Mouse (Mus musculus): ENCODE measurements around the gene Cyb5r2. TPM values are rescaled to one million over a fixed set of nuclear protein-coding genes. Genes with fewer than 3 reads are reported as not detected.
A peak's percentile ranks its signal among the peaks of the same experiment; 100 is the strongest.

Gene Cyb5r2
- polyA plus RNA-seq (2015; fragmentation: Nextera tagmentation; extraction: Ambion mirVana) = 0.10 TPM in 1 of 2 replicates, not detected in the other

GRCm38 (mm10) chr7:107757308-107758151 is at the start of gene Cyb5r2:
Gene Cyb5r2 (minus strand): TSS chr7:107758032.
- H3K4me2 ChIP-seq = peak within 1 kb of the TSS; percentile 57
- H3K9ac ChIP-seq = 0 out of 2 replicates have a peak within 1 kb of the TSS, but pooled peaks have one; percentile 30
- peaks cover 5% of the 10 kb centered on the region for H3K4me1 ChIP-seq
- 13% methylated on average over 23 of the region's 23 CpGs for WGBS
- H3K27me3 ChIP-seq = no peaks in the 10 kb centered on the region
- H3K27ac ChIP-seq = no peak within 1 kb of the TSS
- H3K9me3 ChIP-seq (replicated peaks) = no peaks in the 10 kb centered on the region
- ATAC-seq = peak; percentile 66; the same call in 1 of the 2 replicates
- H3K4me3 ChIP-seq = peak within 1 kb of the TSS; percentile 20
- no peaks in the 10 kb centered on the region for H3K36me3 ChIP-seq (ENCODE audit: poor library complexity, severe bottlenecking)

GRCm38 (mm10) chr7:107802138-107802537 is 44.3 kb upstream of the Cyb5r2 start:
- Histone ChIP-seq H3K36me3 (ENCODE audit: poor library complexity, severe bottlenecking) (no peaks in the 10 kb centered on the region), H3K4me2 (no peak overlapping the region)
- 78% methylated on average over 3 of the region's 3 CpGs for WGBS

GRCm38 (mm10) chr7:107801108-107801507 is 43.3 kb upstream of the Cyb5r2 start, which contains the start of gene Ovch2:
Gene Ovch2 (minus strand): TSS chr7:107801208.
- Histone ChIP-seq H3K9me3 (replicated peaks) (no peaks in the 10 kb centered on the region), H3K27ac (no peak within 1 kb of the TSS), H3K27me3 (no peaks in the 10 kb centered on the region), H3K4me2 (no peak within 1 kb of the TSS), H3K9ac (no peak within 1 kb of the TSS), H3K4me3 (no peak within 1 kb of the TSS), H3K4me1 (no peaks in the 10 kb centered on the region), H3K36me3 (ENCODE audit: poor library complexity, severe bottlenecking) (no peaks in the 10 kb centered on the region)
- WGBS = 88% methylated on average over 2 of the region's 2 CpGs
- no peak for ATAC-seq

More at GRCm38 (mm10) chr7:107802138-107802537, 44.3 kb upstream of the Cyb5r2 start:
- no peak overlapping the region for H3K27ac ChIP-seq
- no peak overlapping the region for H3K9ac ChIP-seq
- no peaks in the 10 kb centered on the region for H3K27me3 ChIP-seq
- no peak for ATAC-seq
- H3K4me3 ChIP-seq = no peak overlapping the region
- H3K9me3 ChIP-seq (replicated peaks) = no peaks in the 10 kb centered on the region
- no peaks in the 10 kb centered on the region for H3K4me1 ChIP-seq

- WGBS = 79% methylated on average over 2 of the region's 2 CpGs
- H3K36me3 ChIP-seq (ENCODE audit: poor library complexity, severe bottlenecking) = no peaks in the 10 kb centered on the region
- no peaks in the 10 kb centered on the region for H3K9me3 ChIP-seq (replicated peaks)
- H3K27ac ChIP-seq = no peak overlapping the region
- no peak for ATAC-seq
- H3K4me1 ChIP-seq = no peaks in the 10 kb centered on the region
- no peaks in the 10 kb centered on the region for H3K27me3 ChIP-seq
- H3K4me3 ChIP-seq = no peak overlapping the region
- H3K4me2 ChIP-seq = no peak overlapping the region
- H3K9ac ChIP-seq = no peak overlapping the region
Observed at GRCm38 (mm10) chr7:107796500-107796899, 38.7 kb upstream of the Cyb5r2 start.

- Histone ChIP-seq H3K4me2 (no peak overlapping the region), H3K4me1 (no peaks in the 10 kb centered on the region), H3K4me3 (no peak overlapping the region), H3K36me3 (ENCODE audit: poor library complexity, severe bottlenecking) (no peaks in the 10 kb centered on the region), H3K27me3 (no peaks in the 10 kb centered on the region), H3K9me3 (replicated peaks) (no peaks in the 10 kb centered on the region), H3K9ac (no peak overlapping the region), H3K27ac (no peak overlapping the region)
- 65% methylated on average over 3 of the region's 3 CpGs for WGBS
- peak; percentile 41; the same call in 1 of the 2 replicates for ATAC-seq
Observed at GRCm38 (mm10) chr7:107787977-107788620, 30.3 kb upstream of the Cyb5r2 start.

- Histone ChIP-seq H3K9me3 (replicated peaks) (no peaks in the 10 kb centered on the region), H3K9ac (no peak overlapping the region), H3K4me2 (no peak overlapping the region), H3K36me3 (ENCODE audit: poor library complexity, severe bottlenecking) (no peaks in the 10 kb centered on the region), H3K27me3 (no peaks in the 10 kb centered on the region), H3K4me3 (no peak overlapping the region), H3K4me1 (no peaks in the 10 kb centered on the region), H3K27ac (no peak overlapping the region)
- WGBS = 49% methylated on average over 4 of the region's 4 CpGs
- no peak for ATAC-seq
Observed at GRCm38 (mm10) chr7:107779611-107780010, 21.8 kb upstream of the Cyb5r2 start.

- no peak overlapping the region for H3K4me2 ChIP-seq
- H3K27me3 ChIP-seq = no peaks in the 10 kb centered on the region
- no peak overlapping the region for H3K27ac ChIP-seq
- no peaks in the 10 kb centered on the region for H3K36me3 ChIP-seq (ENCODE audit: poor library complexity, severe bottlenecking)
- H3K9ac ChIP-seq = no peak overlapping the region
- no peaks in the 10 kb centered on the region for H3K4me1 ChIP-seq
- WGBS = 73% methylated on average over 1 of the region's 1 CpGs
- ATAC-seq = no peak
- H3K9me3 ChIP-seq (replicated peaks) = no peaks in the 10 kb centered on the region
- H3K4me3 ChIP-seq = no peak overlapping the region
Observed at GRCm38 (mm10) chr7:107778216-107778615, 20.4 kb upstream of the Cyb5r2 start.

GRCm38 (mm10) chr7:107770812-107771211 is 13.0 kb upstream of the Cyb5r2 start:
- Histone ChIP-seq H3K9ac (no peak overlapping the region), H3K36me3 (ENCODE audit: poor library complexity, severe bottlenecking) (no peaks in the 10 kb centered on the region), H3K9me3 (replicated peaks) (no peaks in the 10 kb centered on the region), H3K4me1 (no peaks in the 10 kb centered on the region), H3K4me2 (no peak overlapping the region), H3K27ac (no peak overlapping the region), H3K27me3 (no peaks in the 10 kb centered on the region), H3K4me3 (no peak overlapping the region)
- no peak for ATAC-seq
- WGBS = 44% methylated on average over 6 of the region's 6 CpGs

- 98% methylated on average over 2 of the region's 2 CpGs for WGBS
- no peak overlapping the region for H3K4me2 ChIP-seq
- H3K9ac ChIP-seq = no peak overlapping the region
- H3K27me3 ChIP-seq = no peaks in the 10 kb centered on the region
- no peak for ATAC-seq
- H3K36me3 ChIP-seq (ENCODE audit: poor library complexity, severe bottlenecking) = no peaks in the 10 kb centered on the region
- no peaks in the 10 kb centered on the region for H3K9me3 ChIP-seq (replicated peaks)
- no peak overlapping the region for H3K4me3 ChIP-seq
- peaks cover 5% of the 10 kb centered on the region for H3K4me1 ChIP-seq
- H3K27ac ChIP-seq = no peak overlapping the region
Observed at GRCm38 (mm10) chr7:107756748-107757147, 1.1 kb downstream of the Cyb5r2 start.

GRCm38 (mm10) chr7:107755905-107756304 is 1.9 kb downstream of the Cyb5r2 start:
- Histone ChIP-seq H3K9me3 (replicated peaks) (no peaks in the 10 kb centered on the region), H3K27ac (no peak overlapping the region), H3K4me1 (peaks cover 5% of the 10 kb centered on the region), H3K4me3 (no peak overlapping the region), H3K27me3 (no peaks in the 10 kb centered on the region), H3K4me2 (no peak overlapping the region), H3K36me3 (ENCODE audit: poor library complexity, severe bottlenecking) (no peaks in the 10 kb centered on the region), H3K9ac (no peak overlapping the region)
- WGBS = 83% methylated on average over 3 of the region's 3 CpGs
- no peak for ATAC-seq

- Histone ChIP-seq H3K27me3 (no peaks in the 10 kb centered on the region), H3K36me3 (ENCODE audit: poor library complexity, severe bottlenecking) (no peaks in the 10 kb centered on the region), H3K4me3 (no peak overlapping the region), H3K4me1 (no peaks in the 10 kb centered on the region), H3K27ac (no peak overlapping the region), H3K4me2 (no peak overlapping the region), H3K9me3 (replicated peaks) (no peaks in the 10 kb centered on the region), H3K9ac (no peak overlapping the region)
- 75% methylated on average over 10 of the region's 10 CpGs for WGBS
- ATAC-seq = no peak
Observed at GRCm38 (mm10) chr7:107752031-107752520, 5.8 kb downstream of the Cyb5r2 start.

- Histone ChIP-seq H3K36me3 (ENCODE audit: poor library complexity, severe bottlenecking) (no peaks in the 10 kb centered on the region), H3K9ac (no peak overlapping the region), H3K27ac (no peak overlapping the region), H3K9me3 (replicated peaks) (no peaks in the 10 kb centered on the region), H3K4me2 (no peak overlapping the region), H3K27me3 (no peaks in the 10 kb centered on the region), H3K4me3 (no peak overlapping the region), H3K4me1 (no peaks in the 10 kb centered on the region)
- ATAC-seq = no peak
- 90% methylated on average over 4 of the region's 4 CpGs for WGBS
Observed at GRCm38 (mm10) chr7:107749721-107750120, 8.1 kb downstream of the Cyb5r2 start.

Data from forebrain, embryonic 13.5 days (tissue).